Mouse (Mus musculus) layer of hippocampus, adult 8-10 months (tissue): ENCODE data around the gene Mrpl20. TPM values are rescaled to one million over a fixed set of nuclear protein-coding genes. Genes with fewer than 3 reads are reported as not detected.
A peak's percentile ranks its signal among the peaks of the same experiment; 100 is the strongest.

Source experiments
- DNase-seq, 2 experiments: peaks; one replicate each; pipeline ENCODE4 v3.0.0; 2022; ENCODE audit warnings: low spot score in 2 of 2
- total RNA-seq, 4 experiments: library from RNA; stranded (reverse); gene quantifications; 2 replicates each; pipeline ENCODE4 v1.2.4; 2022

Gene Mrpl20
- total RNA-seq: 10 to 100 TPM; 74.2 to 85.2 (median 78.2) TPM

- no peak for DNase-seq
Measured at GRCm38 (mm10) chr4:155802741-155803339, at the start of gene Mrpl20. Gene Mrpl20 (plus strand): TSS chr4:155802878.

GRCm38 (mm10) chr4:155757011-155757410 is 45.7 kb upstream of the Mrpl20 start:
- no peak for DNase-seq

- no peak for DNase-seq
Measured at GRCm38 (mm10) chr4:155759862-155760612, 42.6 kb upstream of the Mrpl20 start.

- peak; percentile 94 to 97 for DNase-seq
Measured at GRCm38 (mm10) chr4:155760613-155761355, 41.9 kb upstream of the Mrpl20 start, which contains the start of gene Atad3a. Gene Atad3a (minus strand): TSS chr4:155761093.

GRCm38 (mm10) chr4:155761356-155762099 is 41.1 kb upstream of the Mrpl20 start:
- no peak for DNase-seq

GRCm38 (mm10) chr4:155762357-155762756 is 40.3 kb upstream of the Mrpl20 start:
- no peak for DNase-seq

- no peak for DNase-seq
Measured at GRCm38 (mm10) chr4:155769496-155769879, 33.2 kb upstream of the Mrpl20 start.

GRCm38 (mm10) chr4:155769880-155770512 is 32.7 kb upstream of the Mrpl20 start:
- peak; percentile 74 to 90 for DNase-seq

- no peak for DNase-seq
Measured at GRCm38 (mm10) chr4:155770626-155771025, 32.1 kb upstream of the Mrpl20 start.

GRCm38 (mm10) chr4:155771706-155772105 is 31.0 kb upstream of the Mrpl20 start:
- no peak for DNase-seq

GRCm38 (mm10) chr4:155772786-155773185 is 29.9 kb upstream of the Mrpl20 start:
- DNase-seq: no peak

GRCm38 (mm10) chr4:155773335-155774078 is 29.2 kb upstream of the Mrpl20 start:
- no peak for DNase-seq

GRCm38 (mm10) chr4:155774280-155774754 is 28.4 kb upstream of the Mrpl20 start, which contains the start of gene Vwa1:
Gene Vwa1 (minus strand): TSS chr4:155774698.
- DNase-seq: peak; percentile 78 to 82

GRCm38 (mm10) chr4:155774971-155775740 is 27.5 kb upstream of the Mrpl20 start:
- DNase-seq: peak; percentile 52 to 68

GRCm38 (mm10) chr4:155775855-155776254 is 26.8 kb upstream of the Mrpl20 start:
- DNase-seq: peak in 1 of 2 experiments; percentile 28

- peak; percentile 43 to 46 for DNase-seq
Measured at GRCm38 (mm10) chr4:155776704-155777335, 25.9 kb upstream of the Mrpl20 start.

- DNase-seq: no peak
Measured at GRCm38 (mm10) chr4:155777816-155778215, 24.9 kb upstream of the Mrpl20 start.

- DNase-seq: no peak
Measured at GRCm38 (mm10) chr4:155779498-155779897, 23.2 kb upstream of the Mrpl20 start.

- DNase-seq: no peak
Measured at GRCm38 (mm10) chr4:155780895-155781294, 21.8 kb upstream of the Mrpl20 start.
